Mouse (Mus musculus): Measurements from ENCODE around the gene Slc25a26. TPM values are rescaled to one million over a fixed set of nuclear protein-coding genes. Genes with fewer than 3 reads are reported as not detected.

Gene Slc25a26
- total RNA-seq, 2 experiments from 2014 or later = 17.1 to 19.3 TPM

- intact Hi-C loops (cut with DNase I) = no loop called here
- no peak for DNase-seq (ENCODE audit: extremely low spot score in 1 of 2, low spot score in 2 of 2)
- no peak for TF ChIP-seq CTCF (IDR thresholded peaks at IDR 0.05)
Measured at GRCm38 (mm10) chr6:94613235-94613895, 113.2 kb downstream of the Slc25a26 start.

GRCm38 (mm10) chr6:94614346-94614745 lies 114.2 kb downstream of the Slc25a26 start:
- intact Hi-C loops (cut with DNase I) = no loop called here
- H3K27ac ChIP-seq = no peak overlapping the region
- no peak for DNase-seq (ENCODE audit: extremely low spot score in 1 of 2, low spot score in 2 of 2)
- no peak overlapping the region for H3K4me3 ChIP-seq
- no peak for TF ChIP-seq CTCF (IDR thresholded peaks at IDR 0.05)

More at GRCm38 (mm10) chr6:94613235-94613895, 113.2 kb downstream of the Slc25a26 start:
- H3K27ac ChIP-seq = no peak overlapping the region
- H3K4me3 ChIP-seq = no peak overlapping the region

DNA sequence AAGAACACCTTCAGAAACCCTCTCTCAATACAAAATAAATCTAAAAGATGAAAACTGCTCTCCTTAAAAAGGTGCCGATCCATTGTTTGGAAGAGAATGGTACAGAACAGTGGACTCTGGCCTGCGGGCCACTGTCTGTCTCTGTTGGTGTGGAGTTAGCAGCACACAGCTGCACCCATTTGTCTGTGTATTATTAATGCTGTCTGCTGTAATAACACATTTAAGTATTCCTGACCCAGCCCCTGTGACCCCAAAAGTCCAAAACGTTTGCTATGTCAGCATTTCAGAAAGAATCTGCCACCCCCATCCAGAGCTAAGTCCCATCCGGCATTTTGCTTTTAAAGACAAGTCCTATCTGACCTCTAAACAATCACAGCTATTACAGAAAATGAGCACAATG lies 115.8 kb downstream of the Slc25a26 start:
- intact Hi-C loops (cut with DNase I) = no loop called here
- TF ChIP-seq CTCF (IDR thresholded peaks at IDR 0.05) = no peak
- H3K27ac ChIP-seq = no peak overlapping the region
- DNase-seq (ENCODE audit: extremely low spot score in 1 of 2, low spot score in 2 of 2) = no peak
- no peak overlapping the region for H3K4me3 ChIP-seq

DNA sequence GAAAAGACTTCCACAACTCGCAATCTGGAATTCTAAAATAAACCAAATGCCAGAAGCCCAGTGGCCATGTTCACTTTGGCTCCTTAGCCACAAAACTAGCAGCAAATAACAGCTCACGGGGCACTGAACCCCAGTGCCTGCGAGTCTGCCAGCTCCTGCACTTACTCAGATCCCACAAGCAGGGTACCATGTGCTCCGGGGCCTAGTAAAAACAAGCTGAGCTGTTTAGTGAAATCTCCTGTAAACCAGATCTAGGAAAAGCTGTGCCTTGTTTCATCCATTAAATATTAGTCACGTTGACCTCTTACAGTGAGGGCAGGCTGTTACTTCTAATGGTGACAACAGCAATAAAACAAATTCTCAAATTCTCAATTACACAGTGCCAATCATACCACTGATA lies 118.5 kb downstream of the Slc25a26 start:
- H3K4me3 ChIP-seq = no peak overlapping the region
- intact Hi-C loops (cut with DNase I) = no loop called here
- no peak overlapping the region for H3K27ac ChIP-seq
- DNase-seq (ENCODE audit: extremely low spot score in 1 of 2, low spot score in 2 of 2) = no peak
- TF ChIP-seq CTCF (IDR thresholded peaks at IDR 0.05) = no peak

DNA sequence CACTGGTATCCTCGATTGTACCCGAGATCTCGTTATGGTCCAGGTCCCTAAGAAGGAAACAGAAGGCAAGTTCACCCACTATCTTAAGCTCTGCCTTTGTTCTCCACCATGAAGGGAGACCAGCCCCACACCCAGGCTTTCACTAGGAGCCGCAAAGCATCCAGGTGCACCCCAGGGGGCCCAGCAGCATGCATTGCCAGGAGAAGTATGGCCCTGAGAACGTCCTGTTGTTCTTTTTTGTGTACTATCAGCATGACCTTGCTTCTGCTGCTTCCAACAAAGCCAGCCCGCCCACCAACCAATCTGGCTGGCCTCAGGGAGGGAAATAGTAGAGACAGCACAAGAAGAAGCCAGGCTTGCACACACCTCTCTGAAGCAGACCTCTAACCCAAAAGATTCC lies 120.2 kb downstream of the Slc25a26 start:
- DNase-seq (ENCODE audit: extremely low spot score in 1 of 2, low spot score in 2 of 2) = no peak
- Histone ChIP-seq H3K4me3 (no peak overlapping the region), H3K27ac (no peak overlapping the region)
- no peak for TF ChIP-seq CTCF (IDR thresholded peaks at IDR 0.05)
- intact Hi-C loops (cut with DNase I) = loop anchor here (5.0 kb wide), 1 partner anchor 78 kb away; no protein-coding TSS in a partner anchor

DNA sequence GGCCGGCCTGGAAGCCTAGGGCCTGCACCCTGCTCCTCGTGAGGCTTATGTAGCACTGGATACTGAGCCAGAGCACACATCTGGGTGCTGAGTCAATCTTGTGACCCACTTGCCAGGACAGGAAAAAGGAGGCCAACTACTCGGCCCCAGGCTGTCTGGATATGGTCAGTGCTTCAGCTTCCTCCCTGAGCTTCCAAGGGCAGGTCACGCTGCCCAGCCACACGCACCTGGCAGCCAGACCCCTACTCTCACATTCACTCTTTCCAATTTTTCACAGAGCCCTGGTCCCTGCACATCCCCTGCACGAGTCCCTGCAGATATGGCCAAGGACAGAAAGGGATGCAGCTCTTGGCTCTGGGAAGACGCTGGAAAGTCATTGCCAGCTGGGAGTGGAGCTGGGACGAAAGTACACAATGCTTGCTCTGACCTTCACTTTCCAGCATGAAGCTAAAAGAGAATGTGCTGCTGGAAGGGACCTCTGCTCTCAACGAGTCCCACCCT lies 120.7 kb downstream of the Slc25a26 start:
- intact Hi-C loops (cut with DNase I) = loop anchor here (5.0 kb wide), 1 partner anchor 79 kb away; no protein-coding TSS in a partner anchor
- TF ChIP-seq CTCF (IDR thresholded peaks at IDR 0.05) = no peak
- Histone ChIP-seq H3K4me3 (no peak overlapping the region), H3K27ac (no peak overlapping the region)
- no peak for DNase-seq (ENCODE audit: extremely low spot score in 1 of 2, low spot score in 2 of 2)

DNA sequence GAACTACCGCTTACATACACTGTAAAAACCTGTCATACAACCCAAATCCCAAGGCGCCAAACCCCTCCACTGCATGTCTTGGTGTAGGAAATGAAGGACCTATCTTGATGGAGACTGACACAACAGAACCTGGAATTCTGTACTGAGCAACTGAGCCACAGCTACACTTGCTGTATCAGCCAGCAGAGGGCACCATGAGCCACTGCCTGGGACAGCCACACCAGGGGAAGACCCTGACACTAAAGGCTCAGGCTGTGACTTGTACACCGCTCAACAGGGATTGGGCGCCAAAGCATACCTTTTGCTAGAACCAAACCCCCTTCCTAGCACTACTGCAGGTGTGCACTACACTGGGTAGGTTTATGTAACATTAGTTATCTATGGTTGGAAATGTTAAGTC lies 122.9 kb downstream of the Slc25a26 start:
- intact Hi-C loops (cut with DNase I) = loop anchor here (2.0 to 5.0 kb wide), 4 partner anchors 76 to 364 kb away; no protein-coding TSS in a partner anchor
- DNase-seq (ENCODE audit: extremely low spot score in 1 of 2, low spot score in 2 of 2) = peak; percentile 73 to 75
- Histone ChIP-seq H3K4me3 (no peak overlapping the region), H3K27ac (no peak overlapping the region)
- peak; percentile 92 for TF ChIP-seq CTCF (IDR thresholded peaks at IDR 0.05)

DNA sequence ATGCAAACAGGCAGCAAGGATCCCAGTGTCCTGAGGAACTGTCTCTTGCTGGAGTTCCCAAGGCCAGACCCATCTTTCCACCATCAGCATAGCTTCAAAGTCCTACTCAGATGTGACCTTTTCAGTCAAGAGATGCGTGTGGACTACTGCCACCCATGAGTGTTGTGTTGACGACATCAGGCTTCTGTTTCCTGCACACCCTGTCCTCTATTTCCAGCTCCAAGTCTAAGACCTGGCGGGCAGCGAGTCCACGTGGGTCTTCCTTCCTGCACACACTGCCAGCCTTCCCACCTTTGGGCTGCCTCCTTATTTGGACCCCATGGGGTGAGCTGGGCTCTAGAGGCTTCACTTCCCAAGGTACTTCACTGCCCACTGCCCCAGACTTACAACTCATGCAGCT lies 124.4 kb downstream of the Slc25a26 start:
- Histone ChIP-seq H3K4me3 (no peak overlapping the region), H3K27ac (no peak overlapping the region)
- intact Hi-C loops (cut with DNase I) = loop anchor here (5.0 kb wide), 1 partner anchor 82 kb away; no protein-coding TSS in a partner anchor
- DNase-seq (ENCODE audit: extremely low spot score in 1 of 2, low spot score in 2 of 2) = no peak
- no peak for TF ChIP-seq CTCF (IDR thresholded peaks at IDR 0.05)

DNA sequence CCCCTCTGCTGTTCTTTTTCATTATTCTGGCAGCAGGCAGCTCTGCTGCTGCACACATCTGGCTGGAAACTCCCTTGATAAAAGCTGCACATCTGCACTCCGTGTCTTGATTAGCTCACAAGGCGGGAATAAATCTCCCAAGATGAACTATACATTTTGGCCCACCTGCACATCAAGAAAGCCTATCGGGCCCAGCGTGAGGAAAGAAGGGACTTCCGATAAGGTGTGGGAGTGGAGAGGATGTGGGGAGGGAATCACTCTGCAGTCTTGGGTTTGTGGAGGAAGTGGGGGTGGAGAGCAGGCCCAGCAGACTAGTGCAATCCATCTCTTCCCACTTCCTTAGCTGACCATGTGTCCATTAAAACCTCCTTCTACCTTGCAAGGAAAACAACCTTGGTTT lies 125.8 kb downstream of the Slc25a26 start:
- no peak overlapping the region for H3K27ac ChIP-seq
- no peak for DNase-seq (ENCODE audit: extremely low spot score in 1 of 2, low spot score in 2 of 2)
- intact Hi-C loops (cut with DNase I) = no loop called here
- H3K4me3 ChIP-seq = no peak overlapping the region
- no peak for TF ChIP-seq CTCF (IDR thresholded peaks at IDR 0.05)

- 0 out of 2 replicates have a peak overlapping the region, but pooled peaks have one; percentile 15 for H3K27ac ChIP-seq
- intact Hi-C loops (cut with DNase I) = no loop called here
Measured at GRCm38 (mm10) chr6:94626807-94627206, 126.7 kb downstream of the Slc25a26 start.

DNA sequence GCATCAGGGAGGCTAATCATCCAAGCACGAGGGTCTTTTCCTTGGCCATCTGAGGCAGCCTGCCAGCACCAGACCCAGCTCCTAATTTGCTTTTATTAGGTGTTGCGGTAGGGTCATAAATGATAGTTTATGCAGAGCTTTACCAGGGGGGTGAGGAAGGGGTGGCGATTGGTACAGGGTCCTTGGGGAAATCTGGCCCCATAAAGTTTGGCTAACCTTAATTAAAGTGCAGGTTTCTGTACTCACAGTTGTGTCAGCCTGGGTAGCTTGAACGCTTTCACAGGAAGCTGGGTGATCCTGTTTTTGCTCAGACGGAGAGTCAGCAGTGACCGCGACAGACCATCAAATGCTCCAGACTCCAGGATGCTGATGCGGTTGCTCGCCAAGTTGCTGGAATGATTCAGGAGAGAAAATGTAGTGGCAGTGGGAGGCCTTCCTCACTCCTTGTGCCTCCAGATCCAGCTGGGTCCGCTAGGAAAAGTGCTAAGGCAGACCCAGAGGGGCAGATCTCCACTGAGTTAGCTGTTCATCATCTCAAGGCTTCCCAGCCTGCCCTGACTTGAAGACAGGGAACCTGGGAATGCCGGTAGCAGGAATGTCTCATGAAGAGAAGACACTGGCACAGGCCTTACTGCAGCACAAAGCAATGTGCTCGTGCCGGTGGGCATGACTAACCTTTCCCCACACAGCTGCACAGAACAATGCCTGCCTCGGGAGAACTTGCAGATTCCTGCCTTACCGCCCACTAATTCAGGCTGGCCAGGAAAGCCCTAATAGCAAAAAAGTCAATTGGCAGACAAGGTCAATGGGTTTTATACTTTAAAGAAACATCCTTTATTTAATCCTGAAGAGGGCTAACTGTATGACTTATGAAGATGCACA lies 127.8 kb downstream of the Slc25a26 start:
- no peak for TF ChIP-seq CTCF (IDR thresholded peaks at IDR 0.05)
- no peak overlapping the region for H3K27ac ChIP-seq
- H3K4me3 ChIP-seq = no peak overlapping the region
- no peak for DNase-seq (ENCODE audit: extremely low spot score in 1 of 2, low spot score in 2 of 2)
- intact Hi-C loops (cut with DNase I) = no loop called here

More at GRCm38 (mm10) chr6:94626807-94627206, 126.7 kb downstream of the Slc25a26 start:
- no peak for TF ChIP-seq CTCF (IDR thresholded peaks at IDR 0.05)
- DNase-seq (ENCODE audit: extremely low spot score in 1 of 2, low spot score in 2 of 2) = no peak
- no peak overlapping the region for H3K4me3 ChIP-seq

- intact Hi-C loops (cut with DNase I) = no loop called here
- no peak overlapping the region for H3K4me3 ChIP-seq
- DNase-seq (ENCODE audit: extremely low spot score in 1 of 2, low spot score in 2 of 2) = no peak
- TF ChIP-seq CTCF (IDR thresholded peaks at IDR 0.05) = no peak
- H3K27ac ChIP-seq = no peak overlapping the region
Measured at GRCm38 (mm10) chr6:94628787-94629186, 128.7 kb downstream of the Slc25a26 start.
